Mouse (Mus musculus) common myeloid progenitor, adult 5-6 weeks (primary cell): ENCODE data around the gene Fshr. TPM values are rescaled to one million over a fixed set of nuclear protein-coding genes. Genes with fewer than 3 reads are reported as not detected.

ENCODE experiments used
- ATAC-seq: replicated peaks from 2 replicates; pipeline ENCODE4 v1.8.0; 2016; ENCODE audit warnings: low read depth, mild to moderate bottlenecking, moderate TSS enrichment, inconsistent platforms; ENCODE audit not compliant: poor library complexity, severe bottlenecking
- total RNA-seq: library from RNA; stranded (forward); fragments of 200-1000, 187-1606 nt; gene quantifications from 2 replicates; pipeline ENCODE4 v1.2.3, GENCODE M21; 2017

Fshr gene
- total RNA-seq, 1 experiment from 2014 or later = not detected

DNA sequence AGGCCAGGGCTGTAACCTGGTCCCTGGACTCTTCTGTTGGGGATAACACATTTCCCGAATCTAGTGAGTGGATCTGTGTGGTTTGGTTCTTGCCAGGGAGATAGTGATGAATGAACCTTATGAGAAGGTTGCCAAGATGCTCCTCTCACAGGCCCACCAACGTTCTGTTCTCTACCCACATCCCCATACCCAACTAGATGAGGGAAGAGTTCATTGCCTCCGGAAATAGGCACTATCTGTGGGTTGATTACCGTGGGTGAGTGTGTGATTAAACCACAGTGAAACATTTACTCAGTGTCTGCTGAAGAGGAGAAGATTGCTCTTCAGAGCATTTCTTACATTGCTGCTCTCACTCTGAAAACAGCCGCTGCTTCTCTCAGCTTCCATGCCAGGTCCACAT is 163.8 kb downstream of the Fshr start:
- peak; percentile 80 for ATAC-seq

- ATAC-seq = peak; percentile 19; the same call in 1 of the 2 replicates
These were observed 164.4 kb downstream of the Fshr start for GRCm38 (mm10) chr17:89036049-89036448.

- ATAC-seq = peak; percentile 21; the same call in 1 of the 2 replicates
These were observed 165.8 kb downstream of the Fshr start for GRCm38 (mm10) chr17:89034627-89035026.

GRCm38 (mm10) chr17:89032981-89033380 is 167.5 kb downstream of the Fshr start:
- ATAC-seq = no peak

GRCm38 (mm10) chr17:89019518-89019917 is 181.0 kb downstream of the Fshr start:
- peak; percentile 68 for ATAC-seq

DNA sequence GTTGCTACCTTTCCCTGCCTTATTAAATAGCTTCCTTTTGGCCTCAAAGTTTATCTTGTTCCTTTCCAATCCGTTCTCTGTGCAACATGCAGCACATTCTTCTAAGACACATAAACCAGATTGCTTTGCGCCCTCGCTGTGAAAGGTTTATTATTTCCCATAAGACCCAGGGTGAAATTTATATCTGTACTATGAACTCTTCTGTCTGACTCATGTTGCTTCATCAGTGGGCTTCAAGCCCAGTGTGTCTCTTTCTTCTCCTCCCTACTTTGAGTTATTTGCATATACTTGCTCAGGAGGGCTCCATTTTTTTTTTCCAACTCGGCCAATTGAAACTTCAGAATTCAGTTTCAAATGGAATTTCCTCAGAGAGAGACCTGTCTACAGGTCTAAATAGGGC is 183.5 kb downstream of the Fshr start:
- no peak for ATAC-seq

DNA sequence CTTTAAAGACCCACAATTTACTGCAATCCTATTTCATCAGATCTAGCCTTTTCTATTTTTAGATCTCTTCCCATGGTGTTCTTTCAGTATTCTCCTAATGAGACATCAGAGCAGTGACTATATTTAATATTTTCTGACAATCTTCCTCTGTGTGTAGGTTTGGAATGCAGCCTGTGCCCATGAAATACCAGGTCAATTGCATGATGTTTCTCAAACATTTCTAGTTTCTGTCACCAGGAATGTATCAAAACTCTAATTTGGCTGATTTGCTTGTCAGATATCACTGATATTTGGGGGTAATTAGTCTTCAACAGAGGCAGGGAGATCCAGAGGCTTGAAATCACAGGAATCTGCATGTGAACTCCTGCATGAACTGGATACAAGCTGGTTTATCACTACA is 186.8 kb downstream of the Fshr start:
- ATAC-seq = no peak

GRCm38 (mm10) chr17:89009117-89009516 is 191.4 kb downstream of the Fshr start:
- no peak for ATAC-seq

DNA sequence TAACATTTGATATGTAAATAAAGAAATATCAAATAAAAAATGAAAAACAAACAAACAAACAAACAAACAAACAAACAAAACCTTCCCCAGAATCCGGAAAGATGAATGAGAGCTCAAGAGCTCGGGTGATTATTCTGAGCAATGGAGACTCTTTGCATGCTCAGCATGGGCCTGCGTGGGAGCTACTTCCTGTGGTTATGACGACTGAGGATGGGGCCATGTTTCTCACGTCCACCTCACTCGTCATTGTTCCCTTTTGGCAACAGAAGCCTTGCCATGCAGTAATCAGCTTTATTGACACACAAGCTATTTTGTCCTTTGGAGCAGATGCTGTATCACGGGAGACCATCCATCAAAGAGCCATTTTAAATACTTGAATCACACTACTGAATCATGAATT is 191.8 kb downstream of the Fshr start:
- no peak for ATAC-seq

- ATAC-seq = no peak
These were observed 194.5 kb downstream of the Fshr start for GRCm38 (mm10) chr17:89005959-89006358.

DNA sequence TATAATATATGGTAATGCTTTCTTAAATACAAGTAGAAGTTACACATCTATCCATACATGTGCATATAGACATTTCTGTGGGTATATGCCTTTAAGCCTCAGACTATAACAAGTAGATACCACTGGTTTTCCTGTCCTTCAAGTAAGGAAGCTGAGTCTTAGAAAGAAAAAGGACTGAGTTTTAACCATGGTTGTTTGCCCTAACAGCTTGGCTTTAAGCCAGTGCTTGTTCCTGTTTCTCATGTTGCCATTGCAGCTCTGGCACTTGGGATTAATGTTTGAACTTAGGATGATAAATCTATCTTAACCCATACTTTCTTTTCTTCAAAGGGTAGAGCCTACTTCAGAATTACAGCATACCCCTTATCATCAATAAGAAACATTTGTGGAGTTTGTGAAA is 200.6 kb downstream of the Fshr start:
- ATAC-seq = peak; percentile 56

DNA sequence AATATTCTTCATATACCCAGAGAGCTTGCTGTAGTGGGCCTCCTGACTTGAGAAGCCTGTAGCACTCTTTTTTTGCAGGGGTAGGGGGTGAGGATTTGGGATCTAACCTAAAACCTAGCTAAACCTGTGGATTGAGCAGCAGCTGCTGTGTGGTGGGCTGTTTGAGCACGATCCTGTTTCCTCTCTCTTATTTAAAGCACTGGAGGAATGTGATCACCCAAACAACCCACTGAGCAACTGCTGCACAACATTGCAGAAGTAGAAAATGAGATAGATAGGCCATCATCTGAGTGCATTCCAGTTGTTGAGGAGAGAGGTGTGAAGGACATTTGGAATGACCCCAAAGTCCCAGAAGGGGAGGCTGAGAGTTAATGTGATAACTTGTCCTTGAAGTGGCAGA is 202.2 kb downstream of the Fshr start:
- no peak for ATAC-seq

DNA sequence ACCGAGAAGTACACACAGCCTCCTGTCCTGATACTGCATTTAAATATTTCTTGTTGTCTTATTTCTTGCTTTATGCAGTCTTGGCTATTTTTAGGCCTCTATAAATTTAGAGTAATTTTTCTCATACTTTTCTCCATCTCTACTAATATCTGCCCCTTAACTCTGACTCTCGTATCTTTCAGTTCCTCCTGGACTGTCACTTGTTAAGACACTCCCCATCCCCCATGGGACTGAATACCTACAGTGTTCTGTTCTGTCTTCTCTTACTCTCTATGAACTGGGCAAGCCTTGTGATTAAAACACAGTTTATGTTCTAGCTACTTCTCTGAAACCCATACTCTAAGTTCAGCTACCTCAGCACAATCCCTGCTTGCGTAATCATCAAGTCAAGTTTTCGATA is 209.2 kb downstream of the Fshr start:
- no peak for ATAC-seq

- ATAC-seq = peak; percentile 97
These were observed 219.6 kb downstream of the Fshr start for GRCm38 (mm10) chr17:88980708-88981355.

DNA sequence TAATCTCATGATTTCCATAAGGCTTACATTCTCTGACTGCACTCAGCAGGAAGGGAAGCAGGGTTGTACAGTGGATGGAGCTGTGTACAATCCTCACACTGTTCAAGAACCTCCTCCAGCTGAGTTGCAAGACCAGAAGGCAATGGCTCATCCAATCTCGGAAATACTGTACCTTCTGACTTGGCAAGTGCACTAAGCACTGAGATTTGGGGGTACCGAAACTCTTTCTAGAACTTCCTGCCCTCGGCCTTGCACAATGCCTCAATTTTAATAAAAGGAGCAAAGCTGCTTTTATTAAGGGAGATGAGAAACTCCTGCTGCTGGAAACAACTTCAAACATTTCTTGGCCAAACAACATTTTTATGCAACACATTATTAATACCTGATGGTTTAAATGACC is 225.9 kb downstream of the Fshr start:
- no peak for ATAC-seq

DNA sequence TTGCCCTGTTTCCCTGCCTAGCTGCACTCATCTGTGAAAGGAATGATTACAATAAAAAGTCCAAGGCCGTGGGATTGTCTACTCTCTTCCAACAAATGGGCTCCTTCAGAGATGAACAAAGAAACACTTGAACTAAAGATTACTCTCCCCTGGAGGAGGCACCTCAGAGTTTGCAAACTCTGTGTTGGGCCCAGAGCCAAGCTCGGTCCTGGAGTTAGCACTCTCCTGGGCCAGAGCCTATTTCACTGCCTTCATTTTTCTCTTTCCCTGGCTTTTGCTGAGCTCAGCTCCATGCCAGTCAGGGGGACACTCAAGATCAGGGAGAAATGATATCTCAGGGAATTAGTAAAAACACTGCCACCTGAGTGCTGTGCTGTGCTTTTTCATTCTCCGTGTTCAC is 234.4 kb downstream of the Fshr start:
- ATAC-seq = no peak

DNA sequence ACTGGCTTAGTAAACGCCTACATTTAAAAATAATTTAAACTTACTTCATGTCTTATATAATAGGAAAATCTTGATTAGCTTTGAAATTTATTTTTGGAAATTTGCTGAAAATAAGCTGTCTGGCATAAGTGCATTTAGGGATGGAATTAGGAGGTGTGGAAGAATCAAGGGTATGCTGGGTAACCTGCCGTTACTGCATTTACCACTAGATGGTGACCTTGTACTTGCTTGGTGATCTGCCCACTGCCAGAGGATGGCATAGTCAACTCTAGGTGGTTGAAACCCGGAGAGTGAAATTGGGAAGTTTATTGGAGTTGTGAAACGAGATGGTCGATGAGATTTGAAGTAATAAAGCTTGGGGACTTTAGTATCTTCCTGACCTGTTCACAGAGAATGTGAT is 246.5 kb downstream of the Fshr start:
- ATAC-seq = peak; percentile 99

GRCm38 (mm10) chr17:88938153-88938681 is 262.3 kb downstream of the Fshr start:
- no peak for ATAC-seq

DNA sequence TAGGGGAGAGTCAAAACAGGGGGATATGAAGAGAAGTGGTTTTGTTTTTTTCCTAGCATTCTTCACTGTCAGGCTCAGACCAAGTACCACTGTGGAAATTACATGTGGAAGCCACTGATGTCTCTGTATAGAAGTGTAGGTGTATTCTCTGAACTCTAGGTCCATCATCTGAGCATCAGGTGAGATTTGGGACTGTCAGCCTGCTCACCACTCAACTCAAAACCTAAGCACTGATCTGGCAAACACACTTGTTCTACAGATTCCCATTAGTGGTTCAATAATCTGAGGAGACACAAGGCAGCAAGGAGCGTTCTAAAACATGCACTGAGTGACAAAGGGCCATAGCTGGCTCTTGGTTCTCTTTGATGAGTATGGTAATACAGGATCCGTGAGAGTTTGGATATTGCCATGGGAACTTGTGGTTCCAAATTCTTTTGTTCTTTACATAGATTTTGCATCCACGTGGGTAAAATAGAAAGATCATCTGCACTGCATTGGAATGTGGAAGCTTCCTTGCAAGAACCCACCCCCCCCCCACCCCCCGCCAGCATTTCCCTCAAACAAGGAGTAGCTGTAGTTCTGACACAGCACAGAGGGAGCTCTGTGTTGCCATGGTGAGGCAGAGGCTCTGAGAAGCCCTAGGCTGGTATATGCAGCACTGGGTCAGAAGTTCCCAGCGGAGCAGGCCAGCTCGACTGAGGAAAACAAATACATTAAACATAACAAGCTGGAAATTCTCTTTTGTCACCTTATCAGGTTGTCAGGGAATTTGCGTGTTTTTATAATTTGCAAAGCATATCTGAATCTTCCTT is 262.9 kb downstream of the Fshr start:
- ATAC-seq = no peak

DNA sequence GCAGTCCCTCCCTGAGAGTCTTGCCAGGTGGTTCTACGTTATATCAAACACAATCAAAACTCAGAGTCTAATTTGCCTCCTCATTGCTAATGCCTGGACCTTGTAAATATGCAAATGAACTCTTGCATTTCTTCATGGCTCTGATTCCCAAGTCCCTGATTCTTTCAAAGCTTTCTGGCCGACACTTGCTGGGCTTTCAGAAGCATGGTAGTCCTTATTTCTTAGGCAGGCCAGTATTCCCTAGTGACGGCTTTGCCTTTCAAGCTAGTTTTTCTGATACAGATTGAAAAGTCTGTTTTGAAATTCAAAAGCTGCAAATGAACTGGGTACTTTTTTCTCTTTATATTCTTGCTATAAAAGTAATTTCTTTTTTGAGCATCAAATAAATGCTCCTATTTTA is 263.5 kb downstream of the Fshr start:
- ATAC-seq = no peak
